Mouse (Mus musculus) testis, adult 2 months (tissue): ENCODE results near the gene Cdr1.

Source experiments
- CTCF ChIP-seq: fragments of 200-500 bp; IDR thresholded peaks from 2 replicates; pipeline ENCODE4 v1.5.1; 2012; ENCODE audit warnings: low read depth, mild to moderate bottlenecking, inconsistent platforms, low read length, moderate library complexity; ENCODE audit not compliant: control insufficient read depth, insufficient read depth, insufficient replicate concordance
- POLR2A ChIP-seq: fragments of 200-500 bp; IDR thresholded peaks from 2 replicates; pipeline ENCODE4 v1.6.1; 2012; ENCODE audit warnings: low read depth, mild to moderate bottlenecking, inconsistent platforms, low read length, moderate library complexity; ENCODE audit not compliant: control insufficient read depth

GRCm38 (mm10) chrX:61146569-61146968 is 38.8 kb downstream of the Cdr1 start:
- no peak for TF ChIP-seq POLR2A
- TF ChIP-seq CTCF = no peak
